Mouse (Mus musculus) left cerebral cortex, postnatal 4 days (tissue): ENCODE results near the gene Cdyl. TPM values are rescaled to one million over a fixed set of nuclear protein-coding genes. Genes with fewer than 3 reads are reported as not detected.
A peak's percentile ranks its signal among the peaks of the same experiment; 100 is the strongest.

Experiments used
- DNase-seq: peaks from one replicate; pipeline ENCODE4 v3.0.0-alpha.2; 2022
- intact Hi-C: fragments of 180-260 bp; cut with DNase I; formaldehyde crosslinking; loops from one replicate; pipeline ENCODE4 v1.15.1; 2025
- total RNA-seq, 2 experiments: library from RNA; stranded (reverse); gene quantifications; 2 replicates each; pipeline ENCODE4 v1.2.3; 2021

The Cdyl gene
- total RNA-seq, 2 experiments from 2014 or later: 8.1 to 8.2 TPM

DNA sequence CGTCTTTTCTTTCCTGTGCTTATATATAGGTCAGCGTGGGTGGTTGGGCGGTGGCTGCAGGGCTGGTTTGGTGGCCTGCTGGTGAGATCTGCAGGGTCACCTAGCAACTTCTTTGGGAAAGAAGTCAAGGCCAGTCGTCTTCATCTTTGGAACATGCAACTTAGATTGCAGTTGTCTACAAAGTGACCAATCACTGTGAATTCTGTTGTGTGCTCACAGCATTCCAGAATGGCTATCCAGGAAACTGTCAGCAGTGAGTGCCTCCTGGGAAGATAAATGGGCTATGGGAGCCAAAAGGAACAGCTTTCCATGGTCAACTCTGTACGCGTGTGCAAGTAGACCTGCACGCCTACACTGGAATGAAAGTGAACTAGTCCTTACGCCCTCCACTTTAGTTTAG, 26.6 kb downstream of the Cdyl start:
- intact Hi-C loops: no loop called here
- DNase-seq: no peak

DNA sequence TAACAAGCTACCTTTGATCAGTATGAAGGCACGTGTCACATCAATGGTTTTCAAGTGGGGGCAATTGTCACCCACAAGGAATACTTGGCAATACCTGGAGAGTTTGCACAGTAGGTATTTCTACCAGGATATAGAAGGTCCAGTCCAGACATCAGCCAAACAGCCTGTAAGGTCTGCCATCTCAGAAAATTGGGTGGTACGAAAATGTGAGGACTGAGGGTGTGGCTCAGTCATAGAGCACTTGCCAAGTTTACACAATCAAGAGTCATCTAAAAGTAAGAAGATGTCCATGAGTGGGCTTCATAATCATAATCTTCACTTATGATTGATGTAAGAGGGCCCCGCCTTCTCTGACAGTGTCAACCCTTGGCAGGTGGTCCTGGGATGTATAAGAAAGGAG, 29.9 kb downstream of the Cdyl start:
- no peak for DNase-seq
- intact Hi-C loops: no loop called here

- intact Hi-C loops: no loop called here
- DNase-seq: no peak
Observed at GRCm38 (mm10) chr13:35717658-35718057, 58.0 kb downstream of the Cdyl start.

DNA sequence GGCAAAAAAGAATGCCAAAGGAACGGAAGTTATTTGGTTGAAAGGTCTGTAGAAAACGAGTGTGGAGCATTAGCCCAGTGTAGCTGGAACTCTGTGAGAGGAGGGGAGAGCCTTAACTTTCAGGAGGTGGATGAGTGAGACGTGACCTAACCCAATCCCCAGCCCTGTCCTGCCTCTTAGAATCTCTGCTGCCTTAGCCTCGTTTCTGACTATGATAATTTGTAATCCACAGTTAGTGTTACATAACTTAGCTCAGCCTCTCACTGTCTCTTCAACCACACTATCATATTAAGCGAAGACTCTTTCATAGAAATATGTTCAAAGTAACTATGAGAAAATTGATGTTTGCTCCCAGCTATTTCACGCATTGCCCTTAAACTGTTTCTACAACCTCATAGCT, 59.9 kb downstream of the Cdyl start:
- no peak for DNase-seq
- intact Hi-C loops: no loop called here

DNA sequence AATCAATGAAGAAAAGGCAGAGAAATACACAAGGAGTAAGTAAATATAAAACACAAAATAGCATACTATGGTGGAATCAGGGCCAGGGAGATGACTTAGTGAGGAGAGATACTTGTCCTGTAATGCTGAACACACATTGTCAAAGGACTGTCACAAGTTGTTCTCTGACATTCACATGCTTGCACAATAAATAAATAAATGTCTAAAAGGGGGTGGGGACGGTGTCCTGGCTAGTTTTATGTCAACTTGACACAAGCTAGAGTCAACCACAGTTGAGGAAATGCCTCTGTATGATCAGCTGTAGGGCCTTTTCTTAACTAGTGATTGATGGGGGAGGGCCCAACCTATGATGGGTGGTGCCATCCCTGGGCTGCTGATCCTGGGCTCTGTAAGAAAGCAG, 63.4 kb downstream of the Cdyl start:
- intact Hi-C loops: no loop called here
- DNase-seq: no peak

DNA sequence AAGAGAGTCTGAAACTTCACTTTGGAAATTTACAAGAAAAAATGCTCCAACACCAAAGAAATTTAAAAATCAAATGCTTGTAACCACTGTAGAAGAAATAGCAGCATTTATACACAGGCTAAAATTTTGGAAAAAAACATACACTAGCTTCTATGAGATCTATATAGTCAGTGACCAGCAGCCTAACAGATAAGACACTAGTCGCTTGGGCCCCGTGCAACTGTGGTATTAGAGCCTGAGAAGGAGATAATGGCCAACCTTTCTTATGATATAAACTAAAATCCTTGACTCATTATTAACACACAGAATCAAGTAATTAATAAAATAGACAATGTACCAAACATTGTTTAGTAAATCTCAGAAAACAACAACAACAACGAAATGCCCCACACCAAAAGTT, 66.4 kb downstream of the Cdyl start:
- no peak for DNase-seq
- intact Hi-C loops: no loop called here

DNA sequence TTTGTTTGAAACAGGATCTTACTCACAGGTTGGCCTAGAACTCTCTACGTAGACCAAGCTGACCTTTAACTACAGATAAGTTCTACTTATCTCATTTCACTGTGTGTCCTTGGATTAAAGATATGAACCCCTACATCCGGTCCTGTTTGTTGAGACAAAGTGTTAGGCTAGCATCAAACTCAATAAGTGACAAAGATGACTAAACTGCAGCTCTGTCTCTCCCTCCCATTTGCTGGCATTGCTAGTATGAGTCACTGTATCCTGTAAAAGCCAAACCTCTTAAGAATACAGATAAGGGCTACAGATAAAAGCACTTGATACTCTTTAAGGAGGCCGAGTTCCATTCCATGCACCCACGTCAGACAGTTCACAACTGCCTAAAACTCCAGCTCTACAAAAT, 72.5 kb downstream of the Cdyl start:
- DNase-seq: no peak
- intact Hi-C loops: no loop called here

- no peak for DNase-seq
- intact Hi-C loops: no loop called here
Observed at GRCm38 (mm10) chr13:35732891-35733596, 73.4 kb downstream of the Cdyl start.

- DNase-seq: no peak
- intact Hi-C loops: no loop called here
Observed at GRCm38 (mm10) chr13:35737565-35737964, 77.9 kb downstream of the Cdyl start.

DNA sequence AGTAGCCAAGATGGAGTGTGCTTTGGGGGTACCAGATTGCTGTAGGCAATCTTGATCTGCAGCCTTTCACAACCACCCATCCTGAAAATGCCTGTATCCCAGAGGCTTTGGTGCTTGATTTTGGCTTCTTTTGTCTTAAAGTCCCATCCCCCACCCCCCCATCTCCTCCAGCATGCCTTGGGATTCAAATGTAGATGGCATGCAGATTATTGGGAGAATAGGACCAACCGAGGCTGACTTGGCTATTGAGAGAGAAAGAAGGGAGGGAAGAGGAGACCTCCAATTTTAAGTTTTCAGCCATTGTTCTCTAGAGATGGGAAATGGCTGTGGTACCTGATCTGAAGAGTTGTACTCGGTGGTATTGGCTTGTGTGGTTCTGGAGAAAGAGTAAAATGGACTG, 78.6 kb downstream of the Cdyl start:
- DNase-seq: no peak
- intact Hi-C loops: no loop called here

DNA sequence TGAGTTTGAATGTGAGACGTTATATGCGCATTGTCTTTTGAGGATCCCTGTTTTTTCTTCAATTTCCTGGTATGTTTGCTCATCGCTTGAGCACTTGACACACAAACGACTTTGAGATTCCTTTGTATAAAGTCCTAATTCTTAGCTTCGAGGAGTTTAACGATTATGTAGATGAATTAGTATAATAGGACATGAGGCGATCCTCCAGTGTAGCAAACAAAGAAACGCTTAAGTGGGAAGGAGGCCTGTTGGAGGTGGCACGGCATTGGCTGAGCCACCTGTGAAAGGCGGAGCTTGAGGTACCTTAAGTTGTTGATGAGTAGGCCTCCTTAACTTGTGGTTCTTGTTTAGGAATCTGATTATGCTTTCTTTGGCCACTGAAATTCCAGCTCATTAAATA, 79.8 kb downstream of the Cdyl start:
- DNase-seq: no peak
- intact Hi-C loops: no loop called here

DNA sequence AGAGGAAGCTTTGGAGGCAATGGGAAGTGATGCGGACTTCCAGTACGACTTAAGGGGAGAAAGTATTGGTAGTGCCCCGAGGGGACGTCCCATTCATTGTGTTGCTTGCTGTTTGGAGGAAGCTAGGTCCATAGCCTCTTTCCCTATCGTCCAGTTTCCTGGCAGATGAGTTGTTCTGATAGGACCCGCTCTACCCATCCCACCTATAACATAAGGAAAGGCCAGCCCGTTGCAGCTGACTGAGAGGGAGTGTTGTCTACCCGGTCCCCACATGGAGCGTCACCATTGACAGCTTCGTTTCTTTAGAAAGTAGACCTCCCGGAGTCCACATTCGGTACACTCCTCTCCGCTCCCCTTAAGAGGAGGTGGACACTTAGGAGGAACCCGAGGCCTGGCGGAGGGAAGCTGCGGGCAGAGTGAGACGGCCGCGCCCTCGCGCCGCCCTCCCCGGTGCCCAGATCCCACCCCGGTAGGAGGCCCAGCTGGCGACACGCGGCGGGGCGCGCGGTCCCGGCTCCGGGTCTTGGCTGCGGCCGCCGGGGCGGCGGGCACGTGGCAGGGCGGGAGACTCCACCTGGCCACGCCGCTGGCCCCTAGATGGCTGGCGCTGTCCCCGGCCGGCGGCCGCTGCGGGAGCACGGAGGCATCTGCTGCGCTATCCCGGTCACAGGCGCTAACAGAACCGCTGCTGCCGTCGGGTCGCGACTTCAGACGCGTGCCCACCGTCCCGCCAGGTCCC, 80.8 kb downstream of the Cdyl start:
- intact Hi-C loops: no loop called here
- no peak for DNase-seq

DNA sequence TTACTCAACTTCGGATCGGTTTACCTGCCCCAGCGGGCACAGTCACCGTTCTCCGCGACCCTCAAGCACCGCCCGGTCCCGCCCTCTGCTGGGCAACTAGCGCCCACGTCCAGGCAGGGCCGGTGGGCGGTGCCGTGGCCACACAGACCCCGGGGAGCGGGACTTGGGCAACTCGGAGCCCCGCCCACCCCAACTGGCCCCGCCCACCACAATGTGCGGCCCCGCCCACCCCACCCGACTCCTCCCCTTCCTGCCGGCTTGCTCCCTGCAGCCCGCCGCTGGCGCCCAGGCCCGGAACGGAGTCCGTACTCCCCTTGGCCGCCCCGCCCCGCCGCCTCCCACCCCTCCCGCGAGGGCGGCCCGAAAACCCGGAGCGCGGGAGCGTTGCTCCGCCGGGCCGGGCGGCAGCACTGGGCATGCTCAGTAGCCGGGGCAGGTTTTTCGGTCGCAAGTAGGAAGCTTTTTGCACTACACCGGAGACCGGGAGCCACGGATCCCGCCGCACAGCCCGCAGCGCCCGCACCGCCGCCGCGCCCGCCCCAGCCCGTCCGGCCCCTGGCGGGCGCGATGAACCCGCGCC, 81.5 kb downstream of the Cdyl start:
- peak; percentile 94 for DNase-seq

DNA sequence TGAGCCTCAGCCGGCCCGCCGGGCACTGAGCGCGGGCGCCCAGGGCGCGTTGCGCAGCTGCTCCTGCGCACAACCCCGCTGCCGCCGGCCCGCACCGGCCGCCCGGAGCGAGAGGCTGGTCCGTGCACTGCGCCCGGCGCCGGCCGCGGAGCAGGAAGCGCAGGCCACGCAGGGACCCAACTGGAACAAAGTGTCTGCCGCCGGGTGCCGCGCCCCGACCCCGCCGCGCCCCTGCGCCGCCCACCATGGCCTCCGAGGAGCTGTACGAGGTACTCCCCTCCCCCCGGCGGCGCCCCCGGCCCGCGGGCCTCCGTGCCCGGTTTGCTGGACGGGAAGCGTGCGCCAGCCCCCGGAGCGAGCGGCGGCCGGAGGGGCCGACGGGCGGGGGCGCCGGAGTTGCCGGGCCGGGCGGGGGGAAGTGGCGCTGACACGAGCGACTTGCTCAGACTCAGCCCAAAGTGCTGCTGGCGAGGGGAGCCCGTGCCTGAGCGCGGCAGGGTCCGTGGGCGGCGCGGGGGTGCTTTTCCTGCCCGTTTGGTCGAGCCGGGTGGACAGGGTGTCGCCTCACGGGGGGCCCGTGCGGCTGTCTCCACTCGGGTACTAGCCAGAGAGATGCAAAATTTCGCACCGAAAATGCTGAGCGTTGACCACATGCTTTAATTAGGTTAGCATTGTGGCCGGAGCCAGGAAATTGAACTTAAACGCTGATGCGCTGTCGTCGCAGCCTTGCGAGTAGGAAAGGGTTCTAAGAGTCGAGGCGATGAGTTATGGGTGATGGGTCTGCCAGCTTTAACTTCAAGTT, 82.2 kb downstream of the Cdyl start:
- DNase-seq: peak; percentile 59
- intact Hi-C loops: no loop called here

More for the DNA sequence above, 81.5 kb downstream of the Cdyl start:
- intact Hi-C loops: no loop called here

DNA sequence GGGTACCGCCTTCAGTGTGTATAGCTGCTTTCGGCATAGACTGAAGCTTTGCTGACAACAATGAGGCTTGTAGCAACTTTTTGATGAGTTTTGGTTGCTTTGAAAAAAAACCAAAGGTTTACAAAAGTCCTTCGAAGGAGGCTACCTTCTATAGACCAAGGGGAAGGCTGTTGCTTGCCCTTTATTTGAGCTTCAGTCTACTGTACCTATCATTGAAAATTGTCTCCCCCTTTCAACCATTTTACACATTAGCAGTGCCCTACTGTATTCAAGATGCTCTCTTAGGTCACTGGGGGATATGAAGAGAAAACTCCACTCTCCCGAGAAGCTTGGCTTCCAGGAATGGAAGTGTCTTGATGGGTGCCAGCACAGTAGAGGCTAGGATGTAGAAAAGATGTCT, 83.1 kb downstream of the Cdyl start:
- intact Hi-C loops: no loop called here
- no peak for DNase-seq

GRCm38 (mm10) chr13:35743196-35743595, 83.6 kb downstream of the Cdyl start:
- intact Hi-C loops: no loop called here
- no peak for DNase-seq

- DNase-seq: no peak
- intact Hi-C loops: no loop called here
Observed at GRCm38 (mm10) chr13:35749194-35749593, 89.6 kb downstream of the Cdyl start.

DNA sequence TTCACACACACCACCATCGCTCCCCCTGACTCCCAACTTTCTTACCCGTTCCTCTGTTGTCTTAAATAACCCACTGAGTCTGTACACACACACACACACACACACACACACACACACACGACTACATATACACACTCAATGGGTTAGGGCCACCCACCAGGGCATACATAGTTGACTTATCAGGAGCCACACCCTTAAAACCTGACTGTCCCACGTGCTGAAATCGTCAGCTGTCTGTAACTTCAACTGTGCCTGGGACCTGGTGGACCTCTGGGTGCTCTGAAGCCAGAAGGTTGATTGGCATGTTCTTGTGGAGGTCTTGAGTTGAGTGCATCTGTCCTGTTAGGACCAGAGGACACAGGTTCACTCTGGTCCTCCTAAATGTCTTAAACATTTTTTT, 90.0 kb downstream of the Cdyl start:
- no peak for DNase-seq
- intact Hi-C loops: no loop called here

- DNase-seq: no peak
- intact Hi-C loops: no loop called here
Observed at GRCm38 (mm10) chr13:35752046-35752445, 92.4 kb downstream of the Cdyl start.

- intact Hi-C loops: no loop called here
- no peak for DNase-seq
Observed at GRCm38 (mm10) chr13:35755002-35755401, 95.4 kb downstream of the Cdyl start.

DNA sequence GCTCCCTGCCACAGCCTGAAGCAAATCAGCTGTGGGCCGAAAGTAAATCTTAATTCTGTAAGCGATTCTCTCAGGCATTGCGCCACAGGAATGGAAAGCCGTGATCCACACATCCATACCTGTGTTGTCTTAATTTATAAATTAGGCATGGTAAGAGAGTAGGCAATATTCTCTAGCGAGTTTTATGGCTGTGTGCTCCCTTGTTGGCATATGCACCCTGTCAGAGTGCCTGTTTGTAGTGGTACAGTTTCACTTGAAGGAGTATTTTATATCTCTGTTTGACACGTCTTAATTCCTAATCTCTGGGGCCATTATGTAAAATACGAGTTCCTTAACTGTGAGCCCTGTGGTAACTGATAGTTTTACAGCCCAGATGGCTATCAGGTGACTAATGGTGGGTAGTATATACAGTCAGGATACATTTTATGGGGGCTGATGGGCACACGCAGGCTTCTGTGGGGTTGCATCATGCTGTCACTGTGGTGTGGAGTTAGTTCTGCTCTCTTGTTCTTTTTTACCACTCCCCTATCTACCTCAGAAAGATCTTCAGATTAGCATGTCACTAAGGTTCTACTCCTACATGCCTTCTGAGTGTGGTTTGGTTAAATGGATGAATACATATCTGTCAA, 96.1 kb downstream of the Cdyl start:
- intact Hi-C loops: no loop called here
- DNase-seq: no peak
